Mouse (Mus musculus) olfactory bulb, adult 2 months (tissue): ENCODE measurements at regions not wholly inside any gene's neighbourhood (a gene's known extent, or its start where the extent isn't known, plus 50 kb on each side); places are given as distances from the start of the nearest gene placed in this dataset.

ENCODE experiments used
- H3K27ac ChIP-seq: fragments of 200-500 bp; 2 replicates; pipeline ENCODE4 v1.5.1; 2012; ENCODE audit warnings: low read depth, low read length; ENCODE audit not compliant: insufficient read depth
- H3K4me1 ChIP-seq: fragments of 200-500 bp; 2 replicates; pipeline ENCODE4 v1.6.1; 2012; ENCODE audit warnings: low read length; ENCODE audit not compliant: control insufficient read depth, insufficient read depth
- H3K4me3 ChIP-seq: fragments of 200-500 bp; 2 replicates; pipeline ENCODE4 v1.5.1; 2012; ENCODE audit warnings: mild to moderate bottlenecking, low read depth, low read length, moderate library complexity; ENCODE audit not compliant: insufficient read depth
- CTCF ChIP-seq: fragments of 200-500 bp; IDR thresholded peaks from 2 replicates; pipeline ENCODE4 v1.5.1; 2012; ENCODE audit warnings: low read depth, mild to moderate bottlenecking, low read length, moderate library complexity; ENCODE audit not compliant: insufficient read depth
- POLR2A ChIP-seq: fragments of 200-500 bp; IDR thresholded peaks from 2 replicates; pipeline ENCODE4 v1.6.1; 2012; ENCODE audit warnings: mild to moderate bottlenecking, low read depth, low read length, moderate library complexity; ENCODE audit not compliant: insufficient read depth
- WGBS: fragments of 180-500 bp; shearing (Covaris S2); methylation state at CpG from one replicate; pipeline ENCODE4 v1.1.7; 2018; 5-methylcytosine and 5-hydroxymethylcytosine counted together

DNA sequence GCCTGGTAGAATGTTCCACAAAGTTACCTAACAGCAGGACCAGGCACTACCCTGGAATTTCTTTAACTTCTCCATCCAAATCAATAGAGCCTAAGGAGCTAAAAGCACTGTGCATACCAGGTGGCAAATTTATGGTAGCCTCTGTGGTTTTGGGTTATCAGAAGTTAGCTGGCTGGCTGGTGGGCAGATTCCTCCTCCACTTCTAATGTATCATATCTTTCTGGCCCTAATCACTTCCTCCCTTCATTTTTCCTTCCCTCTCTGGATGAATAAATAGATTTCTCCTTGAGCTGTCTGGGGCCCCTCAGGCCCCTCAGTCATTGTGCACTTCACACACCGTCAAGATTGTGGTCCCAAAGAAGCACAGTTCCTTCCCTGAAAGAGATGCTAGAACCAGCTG is 212.7 kb downstream of the Mex3b start:
- WGBS = 81% methylated on average over 1 of the region's 1 CpGs
- Histone ChIP-seq H3K4me3 (no peak overlapping the region), H3K4me1 (peaks cover 2% of the 10 kb centered on the region; the same call in 1 of the 2 replicates), H3K27ac (no peak overlapping the region)
- no peak for TF ChIP-seq POLR2A
- no peak for TF ChIP-seq CTCF

GRCm38 (mm10) chr7:83084496-83085082 is 217.5 kb downstream of the Mex3b start:
- H3K4me3 ChIP-seq = no peak overlapping the region
- TF ChIP-seq CTCF (no peak), POLR2A (no peak)
- 0 out of 2 replicates have a peak, but pooled peaks cover 2% of the 10 kb centered on the region for H3K4me1 ChIP-seq
- WGBS = 90% methylated on average over 6 of the region's 6 CpGs
- no peak overlapping the region for H3K27ac ChIP-seq

GRCm38 (mm10) chr7:83085547-83086158 is 218.5 kb downstream of the Mex3b start:
- 0 out of 2 replicates have a peak, but pooled peaks cover 2% of the 10 kb centered on the region for H3K4me1 ChIP-seq
- no peak overlapping the region for H3K27ac ChIP-seq
- TF ChIP-seq POLR2A = no peak
- no peak for TF ChIP-seq CTCF
- 61% methylated on average over 4 of the region's 4 CpGs for WGBS
- H3K4me3 ChIP-seq = no peak overlapping the region

DNA sequence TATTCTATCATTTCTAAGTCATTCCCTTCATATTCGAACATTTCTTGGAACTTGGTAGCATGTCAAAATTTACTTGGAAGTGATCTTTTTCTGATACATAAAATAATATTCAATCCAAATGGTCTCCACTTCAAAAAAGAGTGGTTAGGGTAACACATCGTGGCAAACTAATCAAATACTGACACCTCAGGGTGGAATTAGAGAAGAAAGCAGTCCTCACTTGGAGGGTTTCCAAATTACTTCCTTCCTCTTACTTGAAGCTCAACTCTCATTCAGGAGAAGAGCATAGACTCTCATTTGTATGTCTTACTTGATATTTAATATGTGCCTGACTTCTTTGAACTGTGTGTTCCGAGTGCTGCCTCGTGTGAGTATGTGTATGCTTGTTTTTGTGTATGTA is 220.3 kb downstream of the Mex3b start:
- H3K27ac ChIP-seq = no peak overlapping the region
- H3K4me3 ChIP-seq = no peak overlapping the region
- 0 out of 2 replicates have a peak, but pooled peaks cover 2% of the 10 kb centered on the region for H3K4me1 ChIP-seq
- TF ChIP-seq POLR2A (no peak), CTCF (no peak)
- 71% methylated on average over 4 of the region's 4 CpGs for WGBS

GRCm38 (mm10) chr7:83088125-83088524 is 221.0 kb downstream of the Mex3b start:
- WGBS = 74% methylated on average over 4 of the region's 4 CpGs
- Histone ChIP-seq H3K27ac (no peak overlapping the region), H3K4me3 (no peak overlapping the region), H3K4me1 (0 out of 2 replicates have a peak, but pooled peaks cover 2% of the 10 kb centered on the region)
- no peak for TF ChIP-seq CTCF
- no peak for TF ChIP-seq POLR2A

GRCm38 (mm10) chr7:83089330-83089982 is 222.3 kb downstream of the Mex3b start:
- WGBS = 55% methylated on average over 8 of the region's 8 CpGs
- H3K4me3 ChIP-seq = no peak overlapping the region
- 0 out of 2 replicates have a peak, but pooled peaks cover 2% of the 10 kb centered on the region for H3K4me1 ChIP-seq
- no peak overlapping the region for H3K27ac ChIP-seq
- TF ChIP-seq CTCF = no peak
- TF ChIP-seq POLR2A = no peak

- H3K27ac ChIP-seq = no peak overlapping the region
- WGBS = 75% methylated on average over 8 of the region's 8 CpGs
- H3K4me1 ChIP-seq = no peaks in the 10 kb centered on the region
- no peak for TF ChIP-seq CTCF
- no peak for TF ChIP-seq POLR2A
- H3K4me3 ChIP-seq = no peak overlapping the region
These were observed 226.8 kb downstream of the Mex3b start for GRCm38 (mm10) chr7:83093923-83094355.

DNA sequence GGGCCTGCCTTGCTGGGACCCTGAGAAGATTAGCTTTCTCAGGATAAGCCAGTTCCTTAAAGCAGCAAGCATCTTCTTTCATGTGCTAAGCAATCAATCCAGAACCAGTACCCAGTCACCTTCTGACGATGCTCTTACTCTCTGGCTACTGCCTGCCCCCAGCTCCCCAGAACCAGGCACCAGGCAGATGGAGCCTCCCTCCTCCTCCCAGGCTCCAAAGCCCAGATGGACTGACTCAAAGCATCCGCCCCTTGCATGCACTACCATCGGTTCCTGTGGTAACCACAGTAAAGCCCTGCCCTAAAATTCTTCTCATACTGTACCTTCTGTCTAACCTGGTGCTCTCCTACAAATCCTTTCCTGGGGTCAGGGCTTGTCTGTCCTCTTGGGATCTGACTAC is 227.8 kb downstream of the Mex3b start:
- TF ChIP-seq POLR2A = no peak
- no peak for TF ChIP-seq CTCF
- Histone ChIP-seq H3K4me1 (no peaks in the 10 kb centered on the region), H3K27ac (no peak overlapping the region), H3K4me3 (no peak overlapping the region)
- 59% methylated on average over 3 of the region's 3 CpGs for whole genome bisulfite sequencing

DNA sequence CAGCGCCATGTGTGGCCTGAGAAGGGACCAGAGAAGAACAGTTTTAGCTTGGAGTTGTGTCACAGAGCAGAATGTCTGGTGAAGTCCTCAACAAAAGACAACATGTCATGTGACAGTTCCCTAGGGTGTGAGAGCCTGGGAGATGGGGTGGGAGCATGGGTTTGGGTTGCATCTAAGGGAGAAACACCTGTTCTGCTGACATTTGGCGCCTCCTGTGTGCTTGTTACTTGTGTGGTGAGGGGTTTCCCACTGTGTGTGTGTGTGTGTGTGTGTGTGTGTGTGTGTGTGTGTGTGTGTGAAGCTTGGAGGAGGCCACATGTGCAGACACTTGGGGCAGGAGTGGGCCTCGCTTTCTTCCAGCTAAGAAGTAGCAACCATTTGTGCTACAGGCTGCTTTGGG is 228.5 kb downstream of the Mex3b start:
- Histone ChIP-seq H3K4me1 (no peaks in the 10 kb centered on the region), H3K27ac (no peak overlapping the region), H3K4me3 (no peak overlapping the region)
- no peak for TF ChIP-seq POLR2A
- TF ChIP-seq CTCF = no peak
- WGBS = 98% methylated on average over 3 of the region's 3 CpGs
